Mouse (Mus musculus): ENCODE data around the gene Atg4c. TPM values are rescaled to one million over a fixed set of nuclear protein-coding genes. Genes with fewer than 3 reads are reported as not detected.

Atg4c gene
- 10 to 100 TPM; 11.2 to 17.6 TPM for total RNA-seq (2021)
- long read RNA-seq, experiment 1, transcript Atg4c-201 (11 exons, 3,178 nt) = major isoform, 5 of 12 reads
- long read RNA-seq, experiment 1, partial matches to known transcripts = 1 of 12 reads
- long read RNA-seq, experiment 1, other reads (novel, unspliced or antisense) = 3 of 12 reads
- long read RNA-seq, experiment 2, partial matches to known transcripts = 0 of 6 reads
- long read RNA-seq, experiment 2, other reads (novel, unspliced or antisense) = 0 of 6 reads

- peak; percentile 83 to 90 for DNase-seq
These were observed at the start of gene Atg4c for GRCm38 (mm10) chr4:99193810-99194582. Gene Atg4c, plus strand, starts transcription at chr4:99193934.

GRCm38 (mm10) chr4:99151434-99151833 is 42.3 kb upstream of the Atg4c start:
- DNase-seq = no peak

GRCm38 (mm10) chr4:99151885-99152558 is 41.7 kb upstream of the Atg4c start:
- peak in 1 of 2 experiments; percentile 16 for DNase-seq

- no peak for DNase-seq
These were observed 37.0 kb upstream of the Atg4c start for GRCm38 (mm10) chr4:99156641-99157307.

- DNase-seq = peak; percentile 16 to 51
These were observed 35.2 kb upstream of the Atg4c start for GRCm38 (mm10) chr4:99158495-99158894.

GRCm38 (mm10) chr4:99160414-99160813 is 33.3 kb upstream of the Atg4c start:
- no peak for DNase-seq

GRCm38 (mm10) chr4:99160899-99161298 is 32.8 kb upstream of the Atg4c start:
- DNase-seq = no peak

- peak; percentile 44 to 69 for DNase-seq
These were observed 32.2 kb upstream of the Atg4c start for GRCm38 (mm10) chr4:99161457-99161971.

GRCm38 (mm10) chr4:99163001-99163400 is 30.7 kb upstream of the Atg4c start:
- DNase-seq = no peak

GRCm38 (mm10) chr4:99163547-99163946 is 30.2 kb upstream of the Atg4c start:
- peak; percentile 44 to 51 for DNase-seq

GRCm38 (mm10) chr4:99168869-99169268 is 24.9 kb upstream of the Atg4c start:
- DNase-seq = no peak

GRCm38 (mm10) chr4:99174265-99174664 is 19.5 kb upstream of the Atg4c start:
- DNase-seq = no peak

- DNase-seq = no peak
These were observed 16.9 kb upstream of the Atg4c start for GRCm38 (mm10) chr4:99176841-99177240.

- DNase-seq = no peak
These were observed 16.5 kb upstream of the Atg4c start for GRCm38 (mm10) chr4:99177255-99177654.

GRCm38 (mm10) chr4:99178851-99179250 is 14.9 kb upstream of the Atg4c start:
- DNase-seq = no peak

- peak in 1 of 2 experiments; percentile 40 for DNase-seq
These were observed 14.2 kb upstream of the Atg4c start for GRCm38 (mm10) chr4:99179446-99180120.

GRCm38 (mm10) chr4:99180921-99181320 is 12.8 kb upstream of the Atg4c start:
- DNase-seq = peak in 1 of 2 experiments; percentile 43

GRCm38 (mm10) chr4:99181739-99182419 is 11.9 kb upstream of the Atg4c start:
- DNase-seq = peak; percentile 35 to 69

- DNase-seq = no peak
These were observed 10.9 kb upstream of the Atg4c start for GRCm38 (mm10) chr4:99182660-99183431.

GRCm38 (mm10) chr4:99184678-99185077 is 9.1 kb upstream of the Atg4c start:
- no peak for DNase-seq

Measured in adrenal gland, postnatal 36 days (tissue).